Mouse (Mus musculus) limb, embryonic 11.5 days (tissue): ENCODE results near the gene Nptx1. TPM values are rescaled to one million over a fixed set of nuclear protein-coding genes. Genes with fewer than 3 reads are reported as not detected.

ENCODE experiments used
- ATAC-seq: fragments of 200-750 bp; cut with Nextera tagmentation; 2 replicates; pipeline ENCODE4 v1.8.0; 2017; ENCODE audit warnings: low read depth; ENCODE audit not compliant: insufficient number of reproducible peaks, low FRiP score, low TSS enrichment
- DNase-seq: peaks from one replicate; pipeline ENCODE4 v3.0.0-alpha.2; 2015; ENCODE audit warnings: low spot score
- H3K27ac ChIP-seq: fragments of 300-500 bp; sonication (generic); replicated peaks from 2 replicates; pipeline ENCODE4 v1.5.1; 2014; ENCODE audit warnings: low read depth, mild to moderate bottlenecking, low read length
- H3K27me3 ChIP-seq: fragments of 300-500 bp; sonication (generic); 2 replicates; pipeline ENCODE4 v1.6.1; 2014; ENCODE audit warnings: mild to moderate bottlenecking, low read length, mixed read lengths; ENCODE audit not compliant: control insufficient read depth, insufficient read depth
- H3K36me3 ChIP-seq: fragments of 300-500 bp; sonication (generic); 2 replicates; pipeline ENCODE4 v1.6.1; 2014; ENCODE audit warnings: mild to moderate bottlenecking, low read length, moderate library complexity, mixed read lengths; ENCODE audit not compliant: control insufficient read depth, insufficient read depth
- H3K4me1 ChIP-seq: fragments of 300-500 bp; sonication (generic); 2 replicates; pipeline ENCODE4 v1.6.1; 2014; ENCODE audit warnings: low read length, mixed read lengths; ENCODE audit not compliant: control insufficient read depth, insufficient read depth
- H3K4me2 ChIP-seq: fragments of 300-500 bp; sonication (generic); 2 replicates; pipeline ENCODE4 v1.6.1; 2014; ENCODE audit warnings: low read depth, mild to moderate bottlenecking, moderate library complexity; ENCODE audit not compliant: severe bottlenecking
- H3K4me3 ChIP-seq: fragments of 300-500 bp; sonication (generic); 2 replicates; pipeline ENCODE4 v1.5.1; 2014; ENCODE audit warnings: low read depth, low read length
- H3K9ac ChIP-seq: fragments of 300-500 bp; sonication (generic); 2 replicates; pipeline ENCODE4 v1.6.1; 2014; ENCODE audit warnings: mild to moderate bottlenecking, low read length
- H3K9me3 ChIP-seq: fragments of 300-500 bp; sonication (generic); 2 replicates; pipeline ENCODE4 v1.6.1; 2016; ENCODE audit warnings: low read length; ENCODE audit not compliant: control insufficient read depth
- WGBS: fragments of 180-500 bp; shearing (Covaris S2); extraction: QIAGEN DNeasy Blood & Tissue Kit; methylation state at CpG from one replicate; pipeline ENCODE4 v1.1.7; 2014; 5-methylcytosine and 5-hydroxymethylcytosine counted together
- polyA plus RNA-seq: library from polyadenylated mRNA; unstranded; fragments of >200 nt; fragmentation: Nextera tagmentation; extraction: Ambion mirVana; gene quantifications from 2 replicates; pipeline ENCODE4 v1.2.1, GENCODE M21; 2014

The Nptx1 gene
- polyA plus RNA-seq, 1 experiment from 2014 or later = 0.29 TPM

DNA sequence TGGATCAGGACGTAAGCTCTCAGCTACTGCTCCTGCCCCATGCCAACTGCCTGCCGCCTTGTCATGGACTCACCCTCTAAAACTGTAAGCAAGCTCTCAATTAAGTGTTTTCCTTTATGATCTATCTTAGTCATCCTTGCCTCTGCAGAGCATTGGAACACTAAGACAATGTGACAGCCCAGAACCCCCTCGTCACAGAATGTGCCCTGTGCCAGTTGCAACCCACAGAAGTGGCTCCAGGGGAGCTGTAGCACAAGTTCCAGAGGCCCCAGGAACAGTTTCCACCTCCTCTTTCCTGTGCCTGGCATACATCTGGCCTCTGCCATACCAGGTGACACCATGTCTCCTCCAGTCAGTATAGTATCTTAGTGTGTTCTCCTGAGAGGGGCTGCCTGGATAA is 24.2 kb downstream of the Nptx1 start:
- Histone ChIP-seq H3K36me3 (no peaks in the 10 kb centered on the region), H3K9ac (no peak overlapping the region), H3K9me3 (no peaks in the 10 kb centered on the region), H3K27ac (no peak overlapping the region), H3K27me3 (no peaks in the 10 kb centered on the region), H3K4me1 (no peaks in the 10 kb centered on the region), H3K4me2 (no peak overlapping the region), H3K4me3 (no peak overlapping the region)
- DNase-seq (no peak), ATAC-seq (no peak)
- WGBS = 91% methylated on average over 3 of the region's 3 CpGs

DNA sequence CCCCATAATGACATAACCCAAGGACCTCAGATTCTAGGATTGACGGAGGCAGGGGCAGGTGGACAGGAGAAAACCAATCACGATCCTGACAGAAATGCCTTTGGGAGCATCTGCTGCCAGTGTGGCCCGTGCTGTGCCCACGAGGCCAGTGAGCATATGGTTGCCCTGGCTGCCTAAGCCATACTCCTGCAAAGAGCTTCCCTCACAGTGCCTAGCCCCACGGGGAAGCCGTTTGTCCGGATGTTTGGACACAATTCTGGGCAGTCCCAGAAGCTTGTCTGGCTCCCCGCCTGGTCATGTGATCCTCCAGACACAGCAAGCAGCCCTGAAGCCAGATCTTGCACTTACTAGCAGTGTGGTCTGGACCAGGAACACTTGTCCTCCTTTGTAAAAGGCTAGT is 24.8 kb downstream of the Nptx1 start:
- H3K4me3 ChIP-seq = no peak overlapping the region
- H3K27me3 ChIP-seq = no peaks in the 10 kb centered on the region
- H3K9me3 ChIP-seq = no peaks in the 10 kb centered on the region
- no peak overlapping the region for H3K27ac ChIP-seq
- H3K9ac ChIP-seq = no peak overlapping the region
- 87% methylated on average over 8 of the region's 8 CpGs for WGBS
- no peaks in the 10 kb centered on the region for H3K36me3 ChIP-seq
- no peak overlapping the region for H3K4me2 ChIP-seq
- no peak for DNase-seq
- ATAC-seq = no peak
- no peaks in the 10 kb centered on the region for H3K4me1 ChIP-seq

DNA sequence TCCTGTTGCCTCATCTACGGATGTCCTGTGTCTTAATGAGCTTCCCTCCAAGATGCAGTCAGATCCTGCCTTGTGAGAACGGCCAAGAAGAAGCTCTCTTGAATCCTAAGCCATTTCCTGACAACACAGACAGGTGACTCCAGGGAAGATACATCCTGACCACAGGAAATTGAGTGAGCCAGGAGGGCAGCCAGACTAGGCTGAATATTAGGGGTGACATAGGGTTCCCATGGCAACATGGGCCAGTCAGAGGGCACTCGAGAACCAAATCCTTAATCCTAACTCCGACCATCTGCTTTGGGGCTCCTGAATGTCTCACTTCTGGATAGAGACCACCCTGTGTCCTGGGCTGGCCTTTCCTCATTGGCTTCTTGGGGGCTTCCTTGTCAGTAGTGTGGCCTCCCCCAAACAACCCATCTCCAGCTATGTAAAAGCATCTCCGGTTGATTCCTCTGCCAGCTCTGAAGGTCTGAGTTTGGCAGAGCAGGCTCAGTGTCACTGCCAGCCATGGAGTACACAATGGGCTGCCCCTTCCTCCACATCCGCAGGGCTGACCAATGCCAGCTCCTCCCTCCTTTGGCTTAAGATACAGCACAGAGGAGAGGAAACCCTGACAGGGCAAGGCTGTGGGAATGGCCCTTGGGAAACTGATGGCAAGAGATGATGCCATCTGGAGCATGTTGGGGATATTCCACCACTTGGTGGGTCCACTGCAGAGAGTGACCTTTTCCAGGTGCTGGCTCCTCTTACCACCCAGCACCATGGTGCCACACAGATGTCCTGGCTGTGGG is 25.4 kb downstream of the Nptx1 start:
- H3K27me3 ChIP-seq = no peaks in the 10 kb centered on the region
- DNase-seq = no peak

DNA sequence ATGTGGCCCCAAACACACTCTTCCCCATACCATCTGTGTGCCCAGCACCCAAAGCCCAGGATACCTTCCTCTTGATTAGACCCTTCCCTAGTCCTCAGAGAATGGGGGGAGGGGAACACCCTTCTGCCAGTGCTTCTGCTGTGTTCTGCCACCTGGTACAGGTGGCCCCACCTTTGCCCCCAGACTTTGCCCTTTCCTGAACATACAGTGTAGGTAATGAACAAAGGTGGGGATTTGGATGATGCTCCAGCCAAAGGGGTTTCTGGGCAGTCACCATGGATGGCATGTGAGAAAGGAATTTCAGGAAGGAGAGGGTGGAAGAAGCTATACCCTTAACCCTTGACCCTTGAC is 26.9 kb downstream of the Nptx1 start:
- Histone ChIP-seq H3K4me3 (no peak overlapping the region), H3K27ac (no peak overlapping the region), H3K36me3 (no peaks in the 10 kb centered on the region), H3K4me2 (no peak overlapping the region), H3K27me3 (peaks cover 2% of the 10 kb centered on the region; the same call in 1 of the 2 replicates), H3K9me3 (no peaks in the 10 kb centered on the region), H3K9ac (no peak overlapping the region), H3K4me1 (no peaks in the 10 kb centered on the region; the same call in 1 of the 2 replicates)
- ATAC-seq = no peak
- DNase-seq = no peak

More for the DNA sequence above, 25.4 kb downstream of the Nptx1 start:
- Histone ChIP-seq H3K27ac (no peak overlapping the region), H3K4me1 (no peaks in the 10 kb centered on the region), H3K4me3 (no peak overlapping the region), H3K36me3 (no peaks in the 10 kb centered on the region), H3K9ac (no peak overlapping the region), H3K9me3 (no peaks in the 10 kb centered on the region), H3K4me2 (no peak overlapping the region)
- ATAC-seq = no peak
- WGBS = 80% methylated on average over 6 of the region's 6 CpGs

DNA sequence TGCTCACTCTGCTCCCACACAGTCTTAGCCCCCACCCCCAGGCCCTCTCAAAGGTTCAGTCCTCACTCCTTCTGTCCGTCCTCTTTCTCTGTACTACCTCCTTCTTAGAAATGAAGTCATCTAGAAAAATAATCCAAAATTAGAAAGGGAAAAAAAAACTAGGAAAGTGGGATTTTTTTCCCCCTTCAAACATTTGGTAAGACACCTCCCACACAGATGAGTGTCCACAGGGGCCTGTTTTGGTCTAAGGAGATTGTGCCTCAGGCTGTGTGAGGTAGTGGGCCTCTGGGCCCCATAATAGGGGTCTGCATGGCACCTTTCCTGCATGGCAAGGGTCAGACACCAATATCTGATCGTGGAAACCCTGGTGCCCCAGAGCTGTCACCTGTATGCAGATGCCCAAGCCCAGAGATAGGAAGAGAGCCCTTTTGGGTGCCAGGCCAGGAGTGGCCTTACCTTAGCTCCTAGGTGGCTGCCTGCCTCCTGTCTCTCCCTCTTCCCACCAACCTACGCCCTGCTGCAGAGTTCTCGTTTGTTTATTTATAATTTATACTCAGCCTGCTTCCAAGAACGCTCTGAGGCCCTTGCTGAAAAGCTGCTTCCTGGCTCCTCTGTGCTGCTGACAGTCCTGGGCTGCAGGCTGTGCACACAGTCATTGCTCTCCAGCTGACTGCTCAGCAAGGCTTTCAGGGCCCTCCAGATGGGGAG is 27.4 kb downstream of the Nptx1 start:
- Histone ChIP-seq H3K4me3 (no peak overlapping the region), H3K27ac (no peak overlapping the region), H3K27me3 (peaks cover 5% of the 10 kb centered on the region; the same call in 1 of the 2 replicates), H3K36me3 (no peaks in the 10 kb centered on the region), H3K4me2 (no peak overlapping the region), H3K4me1 (peaks cover 5% of the 10 kb centered on the region; the same call in 1 of the 2 replicates), H3K9ac (no peak overlapping the region), H3K9me3 (no peaks in the 10 kb centered on the region)
- 68% methylated on average over 5 of the region's 5 CpGs for WGBS
- DNase-seq (no peak), ATAC-seq (no peak)

DNA sequence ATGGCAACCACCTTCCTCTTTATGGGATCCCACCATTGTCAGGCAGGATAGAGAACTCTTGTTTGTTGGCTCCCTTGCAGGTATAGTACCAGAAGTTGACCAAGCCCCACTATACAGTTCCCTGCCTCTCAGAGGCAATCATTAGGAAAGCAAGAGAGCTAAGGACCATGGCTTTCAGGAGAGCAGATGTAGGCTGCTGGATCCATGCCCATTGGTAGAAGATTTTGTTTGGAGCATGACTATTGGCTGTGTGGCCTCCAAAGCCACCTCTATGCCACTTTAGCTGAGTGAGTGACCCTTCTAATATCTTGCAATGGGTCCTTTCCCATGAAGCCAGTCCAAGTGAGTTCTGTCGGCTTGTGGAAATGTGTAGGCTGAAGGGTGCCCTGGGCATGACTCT is 28.2 kb downstream of the Nptx1 start:
- no peak for DNase-seq
- Histone ChIP-seq H3K9ac (no peak overlapping the region), H3K4me1 (peaks cover 13% of the 10 kb centered on the region), H3K27ac (no peak overlapping the region), H3K4me3 (no peak overlapping the region), H3K27me3 (peaks cover 6% of the 10 kb centered on the region; the same call in 1 of the 2 replicates), H3K36me3 (no peaks in the 10 kb centered on the region), H3K9me3 (no peaks in the 10 kb centered on the region), H3K4me2 (no peak overlapping the region)
- ATAC-seq = no peak
- 97% methylated on average over 1 of the region's 1 CpGs for WGBS

DNA sequence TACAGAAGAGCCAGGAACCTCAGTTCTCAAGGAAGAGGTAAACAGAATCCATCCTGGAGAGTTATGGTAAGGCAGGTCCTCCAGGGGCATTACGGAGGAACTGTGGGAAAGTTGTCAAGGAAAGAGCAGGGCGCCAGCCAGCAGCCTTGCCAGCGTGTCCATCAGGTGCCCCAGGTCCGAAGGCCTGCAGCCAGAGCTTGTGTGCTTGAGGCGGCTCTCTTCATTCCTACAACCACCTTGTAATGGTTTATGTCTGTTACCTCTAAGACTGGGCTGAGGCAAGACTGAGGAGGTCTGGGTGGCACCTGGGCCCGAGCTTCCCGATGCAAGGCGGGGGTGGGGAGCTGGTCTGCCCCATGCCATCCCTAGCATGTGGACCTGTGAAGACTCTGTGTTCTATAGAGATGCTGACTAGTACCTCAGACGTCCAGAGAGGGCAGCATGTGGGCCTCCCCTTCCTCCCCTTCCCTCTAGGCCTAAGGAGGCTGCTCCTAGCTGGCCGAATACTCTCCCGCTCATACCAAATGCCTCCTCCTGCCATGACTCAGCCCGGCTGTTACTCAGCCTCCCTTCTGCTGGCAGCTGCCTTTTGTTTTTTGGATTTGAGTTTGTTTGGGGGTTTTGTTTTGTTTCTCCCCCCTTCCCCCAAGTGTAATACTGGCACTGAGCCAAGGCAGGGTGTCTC is 30.7 kb downstream of the Nptx1 start:
- H3K27me3 ChIP-seq = peaks cover 9% of the 10 kb centered on the region; the same call in 1 of the 2 replicates

DNA sequence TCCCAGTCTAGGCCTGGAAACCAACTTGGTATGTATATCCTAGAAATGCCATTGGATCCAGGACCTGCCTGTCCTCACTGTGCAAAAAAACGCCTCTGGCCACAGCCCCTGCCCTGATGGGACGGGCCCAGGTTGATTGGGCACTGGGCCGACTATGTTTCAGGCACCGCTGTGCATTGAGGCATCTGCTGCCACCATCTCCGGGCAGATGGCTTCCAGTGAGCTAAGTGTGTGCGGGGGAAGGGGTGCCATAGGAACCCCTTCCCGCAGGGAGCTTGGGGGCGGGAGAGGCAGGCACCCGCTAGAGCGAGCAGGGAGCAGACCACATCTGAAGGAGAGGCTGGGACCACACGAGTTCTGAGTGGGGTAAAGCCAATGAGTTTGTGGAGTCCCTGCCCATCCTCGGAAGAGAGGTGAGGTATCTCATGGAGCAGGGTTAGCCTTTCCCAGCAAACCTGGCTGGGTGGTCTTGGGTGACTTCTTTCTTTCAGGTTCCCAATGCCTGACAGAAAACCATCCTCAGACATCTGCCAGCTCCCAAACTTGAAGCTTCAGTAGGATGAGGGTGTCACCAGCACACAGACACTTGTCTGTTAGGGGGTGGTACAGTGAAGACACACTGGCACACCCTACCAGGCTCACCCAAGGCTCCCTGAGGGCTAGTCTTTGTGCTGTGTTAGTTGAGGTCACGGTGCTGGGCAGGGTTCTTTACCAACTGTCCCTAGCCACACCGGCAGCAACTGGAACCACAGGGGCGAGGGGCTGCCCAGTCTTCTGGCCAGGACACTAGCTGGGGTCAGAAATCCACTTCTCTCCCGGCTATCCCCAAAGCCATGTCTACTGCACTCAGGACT is 31.5 kb downstream of the Nptx1 start:
- Histone ChIP-seq H3K9me3 (no peaks in the 10 kb centered on the region), H3K27me3 (peaks cover 9% of the 10 kb centered on the region; the same call in 1 of the 2 replicates), H3K4me2 (no peak overlapping the region), H3K4me1 (peaks cover 16% of the 10 kb centered on the region), H3K27ac (no peak overlapping the region), H3K9ac (no peak overlapping the region), H3K4me3 (no peak overlapping the region), H3K36me3 (no peaks in the 10 kb centered on the region)
- 77% methylated on average over 16 of the region's 16 CpGs for WGBS
- no peak for DNase-seq
- ATAC-seq = no peak

More for the DNA sequence above, 30.7 kb downstream of the Nptx1 start:
- Histone ChIP-seq H3K4me1 (peaks cover 16% of the 10 kb centered on the region), H3K9ac (no peak overlapping the region), H3K27ac (no peak overlapping the region), H3K36me3 (no peaks in the 10 kb centered on the region), H3K4me2 (no peak overlapping the region), H3K9me3 (no peaks in the 10 kb centered on the region), H3K4me3 (no peak overlapping the region)
- DNase-seq (no peak), ATAC-seq (no peak)
- 69% methylated on average over 12 of the region's 12 CpGs for WGBS
